Mouse (Mus musculus): ENCODE data around the gene Tpx2.

The Tpx2 gene

DNA sequence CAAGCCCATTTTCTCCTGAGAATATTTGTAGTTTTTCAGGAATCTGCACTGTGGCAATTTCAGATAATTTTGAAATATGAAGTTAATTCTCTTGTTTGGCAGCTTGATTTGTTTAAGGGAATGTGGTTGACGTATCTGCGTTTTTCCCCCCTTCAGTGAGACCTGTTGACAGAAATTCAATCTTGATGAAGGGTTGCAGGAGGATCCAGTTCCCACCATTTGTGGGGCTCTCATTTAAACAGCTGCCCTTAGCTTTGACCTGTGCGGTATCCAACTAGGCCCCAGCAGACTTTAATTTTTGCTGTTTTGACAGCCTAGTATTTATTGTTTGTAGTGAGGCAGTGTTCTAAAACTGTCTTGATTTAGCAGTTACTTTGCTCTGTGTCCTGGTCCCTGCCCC, 11.7 kb downstream of the Tpx2 start:
- DNase-seq (ENCODE audit: inconsistent age in 2 of 2, low spot score in 1 of 2): no peak

DNA sequence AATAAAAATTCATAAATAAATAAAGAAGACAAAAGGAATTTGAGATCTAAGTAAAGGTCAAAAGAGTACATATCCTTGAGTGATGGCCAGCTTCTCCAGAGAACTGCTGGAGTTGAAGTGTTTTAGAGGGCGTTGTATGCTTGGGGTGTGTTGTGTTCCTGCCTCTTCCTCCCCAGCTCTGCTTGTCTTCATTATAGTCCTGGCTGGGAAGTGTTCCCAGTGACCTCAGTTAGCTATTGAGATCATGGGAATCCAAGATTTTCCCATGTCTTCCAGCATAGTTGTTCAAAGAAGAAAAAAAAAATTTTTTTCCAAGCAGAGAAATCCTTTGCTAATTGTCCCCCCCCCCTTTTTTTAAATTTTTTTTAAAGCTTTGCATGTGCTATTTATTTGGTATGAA, 14.1 kb downstream of the Tpx2 start:
- no peak for DNase-seq (ENCODE audit: inconsistent age in 2 of 2, low spot score in 1 of 2)

DNA sequence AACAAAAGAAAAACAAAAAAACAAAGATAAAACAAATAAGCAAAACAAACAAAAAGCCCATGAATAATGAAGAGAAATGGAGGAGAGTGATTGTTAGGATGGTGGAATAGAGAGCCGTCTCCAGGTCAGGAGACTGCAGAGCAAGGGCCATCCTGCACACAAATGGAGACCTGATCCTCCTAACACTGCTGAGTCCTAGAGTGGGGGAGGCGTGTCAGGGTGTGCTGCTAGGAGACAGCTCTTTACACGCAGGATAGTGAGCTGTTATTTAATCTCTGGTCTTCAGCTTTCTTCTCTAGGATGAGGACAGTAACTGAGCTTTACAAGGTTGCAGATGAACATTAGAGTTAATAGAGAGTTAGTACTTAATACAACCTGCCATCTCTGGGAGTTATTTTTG, 14.9 kb downstream of the Tpx2 start:
- DNase-seq (ENCODE audit: inconsistent age in 2 of 2, low spot score in 1 of 2): no peak

DNA sequence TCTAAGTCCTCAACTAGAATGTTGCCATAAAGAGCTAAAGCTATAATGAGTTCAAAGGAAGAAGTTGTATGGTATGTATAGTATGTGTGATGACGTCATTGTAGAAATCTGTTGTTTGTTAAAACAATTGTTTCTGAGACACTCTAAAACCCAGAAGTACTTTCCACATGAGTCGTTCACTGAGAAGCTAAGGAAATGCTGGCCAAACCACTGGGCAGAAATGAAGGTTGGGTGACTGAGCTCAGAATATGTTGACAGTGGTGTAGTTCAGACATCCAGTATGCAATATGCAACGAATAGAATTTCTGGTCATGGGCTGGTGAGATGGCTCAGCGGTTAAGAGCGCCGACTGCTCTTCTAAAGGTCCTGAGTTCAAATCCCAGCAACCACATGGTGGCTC, 15.6 kb downstream of the Tpx2 start:
- no peak for DNase-seq (ENCODE audit: inconsistent age in 2 of 2, low spot score in 1 of 2)

DNA sequence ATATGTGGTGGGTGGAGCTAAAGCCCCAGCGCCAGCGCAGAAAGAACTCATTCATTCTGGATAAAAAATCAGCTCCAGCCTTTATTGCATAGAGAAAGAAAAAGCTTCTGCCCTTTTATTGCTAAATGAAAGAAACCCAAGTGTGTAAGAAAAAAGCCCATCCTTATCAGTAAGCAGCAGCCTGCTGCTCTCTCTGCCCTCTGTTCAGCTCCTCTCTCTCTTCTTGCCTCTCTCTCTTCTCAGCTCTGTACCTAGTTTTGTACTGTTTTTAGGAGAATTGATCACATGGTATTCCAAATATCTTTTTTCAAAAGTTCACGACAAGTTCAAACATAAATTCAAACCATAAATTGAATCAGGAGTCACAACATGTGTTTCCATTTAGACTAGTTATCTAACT, 30.5 kb downstream of the Tpx2 start:
- no peak for DNase-seq (ENCODE audit: inconsistent age in 2 of 2, low spot score in 1 of 2)

DNA sequence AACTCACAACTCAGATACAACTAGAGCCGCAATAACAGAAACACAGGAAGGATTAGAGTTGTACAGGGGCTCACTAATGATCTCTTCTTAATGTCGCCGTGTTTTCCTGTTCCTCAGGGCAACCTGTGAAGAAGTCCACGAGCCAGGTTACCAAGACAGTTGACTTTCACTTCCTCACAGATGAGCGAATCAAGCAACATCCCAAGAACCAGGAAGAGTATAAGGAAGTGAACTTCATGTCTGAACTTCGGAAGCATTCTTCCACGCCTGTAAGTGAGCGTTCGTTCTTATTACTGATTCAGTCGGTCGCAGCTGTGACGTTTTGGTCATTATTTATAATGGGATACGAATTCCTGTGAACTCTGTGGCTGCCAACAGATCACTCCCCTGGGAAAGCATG, 33.1 kb downstream of the Tpx2 start:
- DNase-seq (ENCODE audit: inconsistent age in 2 of 2, low spot score in 1 of 2): no peak

DNA sequence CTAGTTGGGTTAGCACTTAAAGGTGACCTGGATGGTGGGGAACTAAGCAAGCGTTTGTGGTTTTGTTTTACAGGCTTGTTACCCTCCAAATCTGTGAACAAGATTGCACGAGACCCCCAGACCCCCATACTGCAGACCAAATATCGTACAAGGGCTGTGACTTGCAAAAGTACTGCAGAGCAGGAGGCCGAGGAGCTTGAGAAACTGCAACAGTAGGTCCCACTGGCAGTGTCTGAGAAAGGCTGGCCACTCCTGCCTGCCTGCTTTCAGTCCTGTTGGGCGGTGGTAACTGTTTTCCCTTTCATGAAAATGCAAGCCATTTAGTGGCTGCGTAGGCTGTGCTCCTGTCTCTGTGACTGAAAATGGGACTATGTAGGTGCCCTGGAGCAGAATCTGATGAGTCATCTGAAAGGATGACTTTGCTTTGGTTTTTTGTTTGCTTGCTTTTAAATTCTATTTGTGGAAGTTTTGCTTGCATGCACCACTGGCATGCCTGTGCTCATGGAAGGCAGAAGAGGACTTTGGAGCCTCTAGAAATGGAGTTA, 36.4 kb downstream of the Tpx2 start:
- DNase-seq (ENCODE audit: inconsistent age in 2 of 2, low spot score in 1 of 2): no peak

DNA sequence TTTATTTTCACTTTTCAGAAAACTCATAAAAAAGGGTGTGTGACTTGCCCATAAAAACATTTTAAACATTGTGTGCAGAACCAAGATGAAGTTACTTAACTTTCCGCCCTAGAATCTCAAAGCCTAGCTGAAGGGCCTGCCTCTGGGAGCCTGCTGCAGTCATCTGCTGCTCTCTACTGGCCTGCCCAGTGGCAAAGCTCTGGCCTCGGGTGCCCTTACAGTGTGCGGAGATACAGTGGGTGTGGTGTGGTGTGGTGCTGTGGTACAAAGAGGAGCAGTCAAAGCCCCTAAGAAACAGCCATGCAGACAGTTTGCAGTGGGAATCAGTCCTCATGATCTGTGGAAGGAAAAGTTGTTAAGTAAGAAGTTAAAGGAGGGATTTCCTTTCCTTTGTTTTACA, 39.5 kb downstream of the Tpx2 start:
- DNase-seq (ENCODE audit: inconsistent age in 2 of 2, low spot score in 1 of 2): no peak

DNA sequence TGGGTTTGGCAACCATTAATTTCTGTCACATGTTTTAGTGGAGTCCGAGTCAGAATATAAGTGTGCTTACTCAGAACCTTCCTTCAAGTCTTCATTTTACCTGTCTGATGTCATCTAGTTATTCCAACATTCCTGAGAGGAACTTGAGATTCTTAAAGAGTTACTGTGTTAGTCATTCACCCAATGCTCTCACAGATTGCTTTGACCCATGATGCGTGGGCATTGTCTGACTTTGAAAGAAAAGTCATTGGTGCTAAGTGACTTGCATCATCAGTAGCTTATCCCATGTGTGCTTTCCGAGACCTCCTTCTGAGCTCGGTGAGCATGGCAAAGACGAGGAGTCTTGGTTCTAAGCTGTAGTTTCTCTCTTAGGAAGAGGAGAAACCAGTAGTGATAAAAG, 41.0 kb downstream of the Tpx2 start:
- DNase-seq (ENCODE audit: inconsistent age in 2 of 2, low spot score in 1 of 2): no peak

DNA sequence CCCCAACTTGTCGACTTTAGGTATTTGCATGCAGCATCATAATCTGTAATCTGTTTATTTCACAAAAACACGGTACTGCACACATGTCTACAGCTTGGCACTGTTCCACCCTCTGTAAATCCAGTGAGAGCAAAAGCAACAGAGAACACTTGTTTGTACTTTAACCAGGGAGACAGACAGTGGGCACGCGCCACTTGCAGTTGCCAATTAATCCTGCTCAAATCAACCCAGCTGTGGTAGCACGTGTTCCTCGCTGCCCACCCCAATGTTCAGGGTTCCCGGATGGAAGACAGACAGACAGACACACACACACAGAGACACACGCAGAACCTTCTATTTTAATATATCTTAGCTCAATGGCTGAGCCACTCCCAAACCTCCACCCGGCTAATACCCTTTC, 48.1 kb downstream of the Tpx2 start:
- no peak for DNase-seq (ENCODE audit: inconsistent age in 2 of 2, low spot score in 1 of 2)

DNA sequence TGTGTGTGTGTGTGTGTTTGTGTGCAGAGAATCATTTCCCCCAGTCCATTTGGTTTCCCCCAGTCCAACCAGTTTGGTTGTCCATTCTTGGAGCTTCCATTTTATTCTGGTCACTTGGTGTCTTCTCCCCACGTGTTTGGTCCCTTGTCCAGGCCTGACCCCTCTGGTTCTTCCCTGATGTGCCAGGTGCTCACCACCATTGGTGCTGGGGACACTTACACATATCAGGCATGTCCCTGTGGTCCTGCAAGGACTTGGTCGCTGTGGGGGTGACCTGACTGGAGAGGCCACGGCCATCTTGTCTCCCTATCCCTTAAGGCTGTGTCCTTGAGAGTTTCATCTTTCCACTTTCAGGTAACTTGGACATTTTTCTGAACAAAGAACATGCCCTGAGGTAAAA, 49.2 kb downstream of the Tpx2 start:
- DNase-seq (ENCODE audit: inconsistent age in 2 of 2, low spot score in 1 of 2): no peak

DNA sequence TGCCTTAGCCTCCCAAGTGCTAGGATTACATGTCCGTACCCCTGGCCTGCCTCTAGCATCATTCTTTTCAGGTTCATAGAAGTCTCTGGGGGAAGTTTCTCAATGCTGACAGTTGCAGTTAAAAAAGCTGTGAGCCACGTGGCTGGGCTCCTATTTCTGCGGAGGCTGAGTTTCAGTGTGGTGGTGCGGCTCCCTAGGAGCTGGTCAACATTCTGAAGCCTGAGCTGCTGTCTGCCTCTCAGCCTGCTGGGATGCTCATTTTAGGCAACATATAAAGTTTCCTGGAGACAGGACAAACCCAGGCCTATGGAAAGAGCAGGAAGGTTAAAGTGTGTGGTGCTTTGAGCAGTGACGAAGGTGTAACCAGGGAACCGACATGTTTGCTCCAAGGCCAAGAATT, 51.2 kb downstream of the Tpx2 start:
- DNase-seq (ENCODE audit: inconsistent age in 2 of 2, low spot score in 1 of 2): no peak

DNA sequence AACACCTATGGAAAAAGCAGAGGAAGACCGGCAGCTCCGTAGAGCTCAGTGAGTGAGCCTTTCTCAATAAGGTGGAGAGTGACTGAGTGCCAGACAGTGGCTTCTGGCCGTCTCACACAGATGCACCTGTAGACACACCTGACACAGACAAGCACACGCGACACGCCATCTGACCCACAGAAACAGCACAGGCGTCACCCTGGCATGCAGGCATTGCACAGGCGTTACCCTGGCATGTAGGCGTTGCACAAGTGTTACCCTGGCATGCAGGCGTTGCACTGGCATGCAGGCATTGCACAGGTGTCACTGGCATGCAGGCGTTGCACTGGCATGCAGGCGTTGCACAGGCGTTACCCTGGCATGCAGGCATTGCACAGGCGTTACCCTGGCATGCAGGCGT, 53.5 kb downstream of the Tpx2 start:
- DNase-seq (ENCODE audit: inconsistent age in 2 of 2, low spot score in 1 of 2): no peak

DNA sequence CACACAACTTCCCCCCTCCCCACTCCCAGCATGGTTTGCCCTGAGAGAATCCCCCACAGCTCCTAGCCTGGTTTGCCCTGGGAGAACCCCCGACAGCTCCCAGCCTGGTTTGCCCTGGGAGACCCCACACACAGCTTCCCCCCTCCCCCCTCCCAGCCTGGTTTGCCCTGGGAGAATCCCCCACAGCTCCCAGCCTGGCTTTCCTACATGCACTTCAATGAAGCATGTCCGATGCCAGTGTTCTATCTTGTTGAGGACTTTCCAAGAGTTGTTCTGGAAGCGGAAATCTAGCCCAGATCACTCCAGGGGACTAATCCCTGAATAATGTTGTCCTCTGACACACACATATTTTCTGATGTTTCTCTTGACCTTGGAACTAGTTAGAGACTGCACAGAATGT, 54.9 kb downstream of the Tpx2 start:
- DNase-seq (ENCODE audit: inconsistent age in 2 of 2, low spot score in 1 of 2): no peak

DNA sequence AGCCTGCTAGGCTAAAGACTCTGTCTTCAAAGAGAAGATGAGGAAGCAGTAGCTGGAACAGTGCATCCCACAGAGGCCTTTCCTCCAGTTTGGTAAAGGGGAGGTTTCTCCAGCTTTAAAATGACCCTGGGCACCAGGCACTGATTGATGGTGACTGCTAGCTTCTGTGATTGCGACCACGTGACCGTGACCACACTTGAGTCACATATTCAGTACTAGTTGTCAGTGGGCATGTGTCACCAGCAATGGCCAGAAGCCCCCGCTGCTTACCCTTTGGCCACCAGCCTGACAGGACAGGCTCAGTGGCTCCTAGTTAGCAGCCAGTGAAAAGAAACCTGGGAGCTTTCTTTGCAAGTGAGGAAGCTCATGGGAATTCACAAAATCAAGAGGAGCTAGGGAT, 55.8 kb downstream of the Tpx2 start:
- DNase-seq (ENCODE audit: inconsistent age in 2 of 2, low spot score in 1 of 2): peak; percentile 88 to 92

DNA sequence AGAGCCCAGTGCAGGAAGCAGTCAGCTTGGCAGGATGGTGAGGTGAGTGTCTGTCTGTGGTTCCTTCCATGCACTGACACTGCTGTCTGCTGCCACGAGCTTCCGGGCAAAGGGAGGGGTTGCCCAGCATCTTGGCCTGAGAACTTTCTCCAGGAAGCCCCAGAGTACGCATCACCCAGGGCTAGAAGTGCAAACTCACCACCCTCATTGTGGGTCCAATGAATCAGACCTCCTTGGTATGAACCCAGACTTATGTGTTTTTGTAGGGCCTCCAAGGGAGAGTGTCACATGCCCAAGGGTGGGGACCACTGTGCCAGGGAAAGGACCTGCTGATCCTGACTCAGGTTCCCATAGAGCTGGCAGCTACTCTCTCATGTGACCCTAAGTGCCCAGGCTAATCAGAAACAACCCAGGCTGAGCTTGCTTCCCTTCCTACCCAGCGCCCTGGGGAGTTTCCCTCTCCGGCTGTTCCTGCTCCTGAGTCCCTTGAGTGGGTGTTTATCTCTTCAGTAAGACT, 56.4 kb downstream of the Tpx2 start:
- peak in 1 of 2 experiments; percentile 50 for DNase-seq (ENCODE audit: inconsistent age in 2 of 2, low spot score in 1 of 2)

DNA sequence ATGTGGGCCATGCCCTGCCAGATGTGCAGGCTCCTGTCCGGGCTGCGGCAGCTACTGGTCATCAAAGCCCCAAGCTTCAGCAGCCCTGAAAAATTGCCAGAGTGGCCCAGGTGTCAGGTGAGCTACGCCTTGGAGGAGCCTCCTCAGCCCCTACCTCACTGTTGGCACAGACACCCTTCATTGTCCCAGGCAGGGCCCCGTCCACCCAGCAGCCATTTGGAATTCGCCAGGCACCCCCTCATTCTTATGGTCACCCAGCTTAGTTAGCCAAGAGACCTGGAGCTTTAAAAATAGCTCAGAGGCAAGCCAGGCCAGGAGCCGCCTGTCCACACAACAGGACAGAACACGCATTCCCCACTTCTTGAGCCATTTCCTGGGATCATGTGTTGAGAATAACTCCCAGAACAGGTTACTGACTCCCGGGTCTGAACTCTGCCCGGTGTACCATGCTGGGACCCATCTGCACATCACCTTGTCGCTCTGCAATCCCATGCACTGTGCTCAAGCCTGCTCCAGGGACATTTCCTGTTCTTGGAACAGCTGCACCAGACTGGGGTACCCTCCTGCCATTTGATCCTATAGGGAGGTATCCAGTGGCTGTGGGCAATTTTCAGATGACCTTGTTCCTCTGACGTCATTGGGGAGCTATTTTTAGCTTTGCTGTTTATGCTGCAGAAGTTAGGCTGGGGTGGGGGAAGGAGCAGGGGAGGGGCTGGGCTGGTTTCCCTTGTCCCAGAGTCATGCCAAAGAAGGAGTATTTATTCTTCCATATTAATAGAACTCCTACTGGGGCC, 57.5 kb downstream of the Tpx2 start:
- DNase-seq (ENCODE audit: inconsistent age in 2 of 2, low spot score in 1 of 2): peak in 1 of 2 experiments; percentile 54

DNA sequence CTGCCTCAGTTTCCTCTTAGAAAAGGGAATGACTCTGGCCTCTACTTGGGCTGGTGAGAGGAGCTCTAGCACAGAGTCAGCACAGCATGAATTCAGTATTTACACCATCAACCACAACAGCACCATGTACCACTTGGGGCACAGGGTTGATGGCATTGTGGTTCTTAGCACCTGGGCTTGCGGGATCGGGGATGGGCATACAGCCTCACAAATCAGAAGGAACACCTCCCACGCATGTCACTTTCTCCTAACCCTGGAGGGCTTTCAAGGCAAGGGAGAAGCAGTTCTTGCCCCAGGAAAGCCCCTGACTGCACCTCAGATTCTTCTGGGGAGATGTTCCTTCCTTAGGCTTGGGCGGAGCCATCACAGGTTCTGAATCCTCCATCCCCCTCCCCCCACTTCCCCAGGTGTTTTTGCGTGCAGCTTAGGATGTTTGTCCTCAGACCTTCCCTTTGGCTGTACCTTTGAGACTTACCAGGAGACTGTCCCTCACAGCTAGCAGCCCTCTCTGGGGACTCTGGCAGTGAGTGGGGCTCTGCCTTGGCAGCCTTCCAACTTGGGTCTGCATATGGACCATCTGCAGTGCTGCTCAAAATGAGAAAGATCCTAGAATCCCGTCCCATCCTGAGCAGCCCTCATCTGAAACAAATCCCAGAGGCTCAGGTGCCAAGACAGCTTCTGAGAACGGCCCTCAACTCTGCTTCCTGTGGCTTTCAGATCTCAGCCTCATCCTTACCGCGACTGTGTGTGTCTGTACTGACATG, 58.7 kb downstream of the Tpx2 start:
- DNase-seq (ENCODE audit: inconsistent age in 2 of 2, low spot score in 1 of 2): peak in 1 of 2 experiments; percentile 28

DNA sequence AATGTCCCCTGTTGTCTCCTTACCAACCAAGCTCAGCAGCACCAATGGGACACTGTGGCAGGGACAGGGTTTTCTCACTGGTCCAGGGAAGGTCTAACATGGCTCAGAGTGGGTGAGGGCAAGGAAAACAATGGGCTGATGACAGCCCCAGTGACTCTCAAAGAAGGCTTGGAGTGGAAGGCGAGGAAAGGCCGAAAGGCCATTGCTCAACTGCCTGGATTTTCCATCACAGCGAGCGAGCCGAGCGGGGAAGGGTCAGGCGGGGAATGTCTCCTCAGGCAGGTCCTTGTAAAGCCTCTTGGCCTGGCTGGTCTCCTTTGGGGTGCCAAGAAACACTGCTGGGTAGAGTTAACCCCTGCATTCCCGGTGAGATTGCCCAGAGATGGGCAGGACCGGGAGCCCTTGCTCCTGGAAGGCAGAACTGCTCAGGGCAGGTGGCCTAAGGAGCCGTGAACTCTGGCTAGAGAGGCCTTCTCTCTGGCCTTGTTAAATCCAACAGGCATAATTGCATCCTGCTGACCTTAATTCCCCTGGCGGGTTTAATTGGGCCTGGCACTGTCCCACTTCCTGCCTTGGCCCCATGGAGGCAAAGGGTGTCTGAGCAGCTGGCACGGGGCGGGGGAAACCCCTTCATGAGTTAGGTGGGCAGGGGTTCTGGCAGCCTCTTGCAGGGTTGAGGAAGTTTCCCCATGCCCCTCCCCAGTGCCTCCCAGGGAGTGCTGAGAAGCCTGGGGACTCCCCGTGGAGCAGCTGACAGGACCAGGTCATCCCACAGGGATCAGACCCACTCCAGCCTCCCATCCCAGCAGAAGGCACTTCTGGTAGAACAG, 59.6 kb downstream of the Tpx2 start:
- peak in 1 of 2 experiments; percentile 19 for DNase-seq (ENCODE audit: inconsistent age in 2 of 2, low spot score in 1 of 2)

DNA sequence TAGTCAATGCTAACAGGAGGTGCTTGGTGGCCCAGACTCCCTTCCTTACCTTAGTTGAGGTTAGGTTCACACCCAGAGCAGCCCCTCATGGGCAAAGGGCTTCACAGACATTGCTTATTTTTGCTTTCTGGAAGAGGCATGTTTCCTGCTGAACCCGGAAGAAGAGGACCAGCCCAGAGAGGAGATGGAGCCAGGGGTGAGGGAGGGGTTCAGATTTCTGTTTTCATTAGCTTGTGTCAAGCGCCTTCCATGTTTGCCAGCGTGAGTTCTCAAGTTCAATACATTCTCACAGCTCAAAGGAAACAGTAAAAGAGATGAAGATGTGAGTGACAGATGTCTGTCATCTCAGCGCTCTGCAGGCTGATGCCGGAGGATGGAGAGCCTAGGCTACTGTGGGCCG, 62.1 kb downstream of the Tpx2 start:
- no peak for DNase-seq (ENCODE audit: inconsistent age in 2 of 2, low spot score in 1 of 2)

DNA sequence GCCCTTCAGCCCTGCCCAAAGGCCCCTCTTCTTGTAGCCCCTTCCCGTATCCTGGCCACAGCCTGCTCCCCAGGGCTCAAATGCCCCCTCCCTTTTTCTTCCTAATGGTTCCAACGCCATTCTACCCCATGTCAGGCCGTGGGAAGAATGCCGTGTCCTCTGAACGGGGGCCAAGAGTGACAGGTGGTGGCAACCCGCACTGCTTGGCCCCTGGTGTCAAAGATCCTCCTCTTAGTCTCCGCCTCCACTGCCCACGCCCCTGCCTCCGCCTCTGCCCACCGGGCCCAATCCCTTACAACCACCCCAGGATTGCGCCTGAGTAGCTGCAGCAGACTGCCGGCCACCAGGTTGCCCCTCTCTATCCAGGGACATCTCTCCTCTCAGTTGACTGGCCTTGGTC, 63.3 kb downstream of the Tpx2 start, which contains the start of gene Mylk2:
Gene Mylk2 (plus strand): TSS at position 322 of the 400 bp plus-strand sequence.
- DNase-seq (ENCODE audit: inconsistent age in 2 of 2, low spot score in 1 of 2): peak in 1 of 2 experiments; percentile 18
